ENCODE assay signal across 8 mouse cellular contexts in the genomic region with DNA sequence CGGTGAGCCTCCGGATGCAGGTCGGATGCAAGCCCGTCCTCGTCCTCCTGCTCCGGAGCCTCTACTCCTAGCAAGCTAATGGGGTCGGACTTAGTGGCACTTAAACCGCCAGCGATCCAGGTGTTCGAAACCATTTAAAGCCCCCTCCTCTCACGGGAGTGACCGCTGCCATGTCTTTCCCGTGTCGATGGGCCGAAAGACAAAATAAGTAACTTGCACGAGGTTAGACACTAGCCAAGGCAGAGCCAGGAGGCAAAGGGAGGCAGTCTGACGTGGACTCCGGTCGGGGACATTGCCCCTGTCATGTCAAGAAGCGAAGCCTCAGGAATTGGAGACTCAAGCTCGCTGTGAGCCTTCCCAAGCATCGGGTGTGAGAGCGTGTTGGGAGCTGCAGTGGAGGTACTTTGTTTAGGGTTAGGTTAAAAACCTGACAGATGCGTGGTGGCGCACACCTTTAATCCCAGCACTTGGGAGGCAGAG. TPM values are rescaled to one million over a fixed set of nuclear protein-coding genes. Genes with fewer than 3 reads are reported as not detected.
DNase-seq lines count a peak whose midpoint lies in the region; ATAC-seq and TF ChIP-seq lines count a peak whose summit lies in the region.

No protein-coding gene starts in this region.

- no peak for ATAC-seq in limb, embryonic 15.5 days (ENCODE audit: insufficient number of reproducible peaks, low FRiP score, low TSS enrichment, low read depth)
- no peak for ATAC-seq in stomach, postnatal 0 days (ENCODE audit: low FRiP score, low TSS enrichment)

- no peaks in the 10 kb centered on the region for H3K27me3 ChIP-seq in limb, embryonic 15.5 days
- H3K27me3 ChIP-seq in stomach, postnatal 0 days (ENCODE audit: control insufficient read depth, insufficient read depth, low read length): no peaks in the 10 kb centered on the region

- DNase-seq in embryo, embryonic 10.5 days (ENCODE audit: low spot score): peak; percentile 14
- DNase-seq in embryo, embryonic 9.5 days (ENCODE audit: extremely low spot score): no peak
- peak; percentile 4 for DNase-seq in thymus, postnatal 0 days (ENCODE audit: low spot score)
- no peak for DNase-seq in thymus, postnatal 4 days
- DNase-seq in stomach, postnatal 0 days (ENCODE audit: low spot score): no peak
- no peak for DNase-seq in thymus, adult 18-20 months
- DNase-seq in adrenal gland, postnatal 25 days: no peak

- TF ChIP-seq EP300 in stomach, postnatal 0 days (optimal IDR thresholded peaks at IDR 0.05): no peak

- H3K36me3 ChIP-seq in limb, embryonic 15.5 days: peaks cover 40% of the 10 kb centered on the region
- H3K36me3 ChIP-seq in stomach, postnatal 0 days (ENCODE audit: control insufficient read depth, insufficient read depth, low read length): peaks cover 15% of the 10 kb centered on the region

- no peak for TF ChIP-seq CTCF in stomach, postnatal 0 days (IDR thresholded peaks at IDR 0.05; ENCODE audit: low read depth)

- H3K9ac ChIP-seq in limb, embryonic 15.5 days: peak overlapping the region; percentile 96
- peak overlapping the region; percentile 87 for H3K9ac ChIP-seq in stomach, postnatal 0 days (ENCODE audit: low read length)

- peak overlapping the region; percentile 88 for H3K4me2 ChIP-seq in limb, embryonic 15.5 days
- H3K4me2 ChIP-seq in stomach, postnatal 0 days (replicated peaks; ENCODE audit: low read depth): peak overlapping the region; percentile 98

- H3K27ac ChIP-seq in limb, embryonic 15.5 days: no peak overlapping the region
- H3K27ac ChIP-seq in stomach, postnatal 0 days (replicated peaks): no peak overlapping the region; the same call in 1 of the 2 replicates

- 4% methylated on average over 25 of the region's 25 CpGs for WGBS in limb, embryonic 15.5 days
- 2% methylated on average over 25 of the region's 25 CpGs for whole genome bisulfite sequencing in stomach, postnatal 0 days

- H3K9me3 ChIP-seq in limb, embryonic 15.5 days: no peaks in the 10 kb centered on the region
- H3K9me3 ChIP-seq in stomach, postnatal 0 days (ENCODE audit: control insufficient read depth, low read length): no peaks in the 10 kb centered on the region

- peak overlapping the region; percentile 100 for H3K4me3 ChIP-seq in limb, embryonic 15.5 days
- peak overlapping the region; percentile 95 for H3K4me3 ChIP-seq in stomach, postnatal 0 days (ENCODE audit: low read depth, low read length)

- peaks cover 21% of the 10 kb centered on the region for H3K4me1 ChIP-seq in limb, embryonic 15.5 days
- no peaks in the 10 kb centered on the region for H3K4me1 ChIP-seq in stomach, postnatal 0 days (replicated peaks; ENCODE audit: control insufficient read depth, insufficient read depth)

RNA-seq across cellular contexts. Expression of a gene that starts 0.8 kb away (rescaled TPM):
- polyA plus RNA-seq in thymus, postnatal 0 days (2015; fragmentation: Nextera tagmentation; extraction: Ambion mirVana): 22.8 and 24.9 TPM in 2 replicates
- 27.0 and 30.3 TPM in 2 replicates for polyA plus RNA-seq in limb, embryonic 15.5 days (2015; fragmentation: Nextera tagmentation; extraction: Ambion mirVana)
- polyA plus RNA-seq in stomach, postnatal 0 days (2015; fragmentation: Nextera tagmentation; extraction: Ambion mirVana): 11.2 and 12.0 TPM in 2 replicates
- total RNA-seq in adrenal gland, postnatal 25 days (2021): 26.6 and 29.1 TPM in 2 replicates

RNA-seq across cellular contexts. Expression of a gene that starts 1.5 kb away (rescaled TPM):
- 0.32 and 0.59 TPM in 2 replicates for polyA plus RNA-seq in thymus, postnatal 0 days (2015; fragmentation: Nextera tagmentation; extraction: Ambion mirVana)
- polyA plus RNA-seq in limb, embryonic 15.5 days (2015; fragmentation: Nextera tagmentation; extraction: Ambion mirVana): 0.81 and 1.7 TPM in 2 replicates
- polyA plus RNA-seq in stomach, postnatal 0 days (2015; fragmentation: Nextera tagmentation; extraction: Ambion mirVana): 0.12 and 0.16 TPM in 2 replicates
- 0.09 TPM in 1 of 2 replicates, not detected in the other for total RNA-seq in adrenal gland, postnatal 25 days (2021)

RNA-seq across cellular contexts. Expression of a gene that starts 12.4 kb away (rescaled TPM):
- 18.4 and 18.9 TPM in 2 replicates for polyA plus RNA-seq in thymus, postnatal 0 days (2015; fragmentation: Nextera tagmentation; extraction: Ambion mirVana)
- polyA plus RNA-seq in limb, embryonic 15.5 days (2015; fragmentation: Nextera tagmentation; extraction: Ambion mirVana): 17.2 and 19.5 TPM in 2 replicates
- 10.1 and 10.6 TPM in 2 replicates for polyA plus RNA-seq in stomach, postnatal 0 days (2015; fragmentation: Nextera tagmentation; extraction: Ambion mirVana)
- 11.0 and 11.6 TPM in 2 replicates for total RNA-seq in adrenal gland, postnatal 25 days (2021)

RNA-seq across cellular contexts. Expression of a gene that starts 31.3 kb away (rescaled TPM):
- polyA plus RNA-seq in thymus, postnatal 0 days (2015; fragmentation: Nextera tagmentation; extraction: Ambion mirVana): 8.9 and 10.2 TPM in 2 replicates
- polyA plus RNA-seq in limb, embryonic 15.5 days (2015; fragmentation: Nextera tagmentation; extraction: Ambion mirVana): 16.2 and 19.7 TPM in 2 replicates
- polyA plus RNA-seq in stomach, postnatal 0 days (2015; fragmentation: Nextera tagmentation; extraction: Ambion mirVana): 11.2 and 11.9 TPM in 2 replicates
- total RNA-seq in adrenal gland, postnatal 25 days (2021): 24.8 and 28.5 TPM in 2 replicates

RNA-seq across cellular contexts. Expression of a gene that starts 32.4 kb away (rescaled TPM):
- polyA plus RNA-seq in thymus, postnatal 0 days (2015; fragmentation: Nextera tagmentation; extraction: Ambion mirVana): 3.4 and 3.9 TPM in 2 replicates
- polyA plus RNA-seq in limb, embryonic 15.5 days (2015; fragmentation: Nextera tagmentation; extraction: Ambion mirVana): 17.1 and 18.5 TPM in 2 replicates
- 6.4 and 7.5 TPM in 2 replicates for polyA plus RNA-seq in stomach, postnatal 0 days (2015; fragmentation: Nextera tagmentation; extraction: Ambion mirVana)
- 12.9 and 15.6 TPM in 2 replicates for total RNA-seq in adrenal gland, postnatal 25 days (2021)

Comparison
In these comparisons a context has a peak if more than half of its experiments do, and no peak if none do; other contexts are left out.
1. DNase-seq: peak in embryo, embryonic 10.5 days (single experiment) and thymus, postnatal 0 days (single experiment); none in embryo, embryonic 9.5 days (single experiment), thymus, postnatal 4 days (single experiment), stomach, postnatal 0 days (single experiment), thymus, adult 18-20 months (0 of 2) and adrenal gland, postnatal 25 days (single experiment).